In the genomic region with DNA sequence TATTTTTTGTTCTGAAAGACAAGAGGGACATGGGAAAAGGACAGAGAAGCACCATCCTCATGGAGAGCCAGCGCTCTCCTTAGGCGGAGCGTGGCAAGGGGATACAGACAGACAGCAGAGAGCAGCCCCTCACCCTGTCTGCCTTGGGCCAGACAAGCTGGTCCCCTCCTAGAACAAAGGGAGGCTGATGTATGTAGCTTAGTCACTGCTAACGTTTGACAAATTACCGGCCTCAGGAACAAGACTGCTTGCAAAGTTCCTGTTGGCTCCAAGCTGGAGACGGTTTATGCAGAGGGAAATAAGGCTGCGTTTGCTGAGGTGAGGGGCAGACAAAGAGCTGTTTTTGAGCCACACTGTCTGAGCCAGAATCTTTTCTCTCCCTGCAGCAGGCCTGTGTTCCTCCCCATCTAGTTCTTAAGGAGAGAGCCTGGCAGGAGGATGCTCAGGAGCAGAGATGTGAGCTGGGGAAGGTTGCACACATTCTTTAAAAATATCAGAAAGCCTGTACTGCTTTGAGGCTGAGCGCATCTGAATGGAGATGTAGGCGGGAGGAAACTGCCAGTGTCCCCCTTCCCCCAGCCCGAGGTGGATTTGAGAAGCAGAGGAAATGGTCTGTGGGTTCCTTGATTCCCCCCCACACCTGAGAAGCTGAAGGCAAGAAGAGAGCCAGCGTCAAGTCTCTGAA, we compare ENCODE assay signal across 9 mouse cellular contexts. TPM values are rescaled to one million over a fixed set of nuclear protein-coding genes. Genes with fewer than 3 reads are reported as not detected.
A peak's percentile ranks its signal among the peaks of the same experiment; 100 is the strongest.
DNase-seq lines count a peak whose midpoint lies in the region.
"Had no signal": no experiment of that assay in that cellular context is flagged by ENCODE, and none has a peak within 500 bp of the region (broad histone marks: within the 10 kb centered on the region; RNA-seq: fewer than 3 reads in every experiment).

No protein-coding gene starts in this region.

- DNase-seq in CD4-positive helper T cell, adult 2 months (ENCODE audit: low read depth, low spot score), result peak; percentile 61
- peak; percentile 86 for DNase-seq in brain, adult 2 months (ENCODE audit: low read depth, low spot score)
- DNase-seq in hindbrain, embryonic 10.5 days (ENCODE audit: low spot score), result peak; percentile 37
- DNase-seq in neural tube, embryonic 10.5 days (ENCODE audit: extremely low spot score, low spot score), result peak; percentile 33
- no peak for DNase-seq in yolk sac, embryonic 10.5 days (ENCODE audit: low spot score)
- DNase-seq in ovary, postnatal 14 days (ENCODE audit: low spot score), result no peak
- DNase-seq in heart, postnatal 25 days (ENCODE audit: low spot score), result no peak
- DNase-seq in cerebellum, postnatal 4 days (ENCODE audit: low spot score in 2 of 2), result no peak

- H3K4me1 ChIP-seq in hindbrain, embryonic 10.5 days (replicated peaks), result peaks cover 53% of the 10 kb centered on the region

- no peak overlapping the region for H3K4me3 ChIP-seq in hindbrain, embryonic 10.5 days

- H3K36me3 ChIP-seq in hindbrain, embryonic 10.5 days, result no peaks in the 10 kb centered on the region

- intact Hi-C loops in heart, postnatal 25 days (cut with DNase I), result no loop called here

- H3K27ac ChIP-seq in hindbrain, embryonic 10.5 days, result peak overlapping the region; percentile 88

- peaks cover 5% of the 10 kb centered on the region; the same call in 1 of the 2 replicates for H3K9me3 ChIP-seq in hindbrain, embryonic 10.5 days

- WGBS in hindbrain, embryonic 10.5 days, result 34% methylated on average over 11 of the region's 11 CpGs

- H3K27me3 ChIP-seq in hindbrain, embryonic 10.5 days (ENCODE audit: insufficient read depth, poor library complexity, severe bottlenecking), result no peaks in the 10 kb centered on the region
- H3K27me3 ChIP-seq: Patski had no signal

RNA-seq across cellular contexts. Expression of a gene that starts 28.9 kb away (rescaled TPM):
- polyA plus RNA-seq in hindbrain, embryonic 10.5 days (2016; fragmentation: Nextera tagmentation; extraction: Ambion mirVana), result 1,379 and 1,527 TPM in 2 replicates
- 100 to 1,000 TPM; 264 to 282 TPM for total RNA-seq in heart, postnatal 25 days (2021)

Comparison
In these comparisons a context has a peak if more than half of its experiments do, and no peak if none do; other contexts are left out.
1. DNase-seq: peak in CD4-positive helper T cell, adult 2 months (single experiment), brain, adult 2 months (single experiment), hindbrain, embryonic 10.5 days (single experiment) and neural tube, embryonic 10.5 days (single experiment); none in yolk sac, embryonic 10.5 days (single experiment), ovary, postnatal 14 days (single experiment), heart, postnatal 25 days (single experiment) and cerebellum, postnatal 4 days (0 of 2).